In genomic region chr8:45858391-45858790, GRCm38 (mm10) we compare ENCODE assay signal across 9 mouse cellular contexts. TPM values are rescaled to one million over a fixed set of nuclear protein-coding genes. Genes with fewer than 3 reads are reported as not detected.
A peak's percentile ranks its signal among the peaks of the same experiment; 100 is the strongest.
DNase-seq lines count a peak whose midpoint lies in the region; ATAC-seq and TF ChIP-seq lines count a peak whose summit lies in the region.
"Had no signal": no experiment of that assay in that cellular context is flagged by ENCODE, and none has a peak within 500 bp of the region (broad histone marks: within the 10 kb centered on the region; RNA-seq: fewer than 3 reads in every experiment).

No protein-coding gene starts in this region.

- ATAC-seq in forebrain, embryonic 15.5 days (replicated peaks): no peak
- ATAC-seq in limb, embryonic 13.5 days (ENCODE audit: low FRiP score, low read depth): peak; percentile 70

- no peak overlapping the region for H3K4me3 ChIP-seq in forebrain, embryonic 10.5 days
- no peak overlapping the region for H3K4me3 ChIP-seq in forebrain, embryonic 15.5 days
- H3K4me3 ChIP-seq in limb, embryonic 13.5 days: no peak overlapping the region
- H3K4me3 ChIP-seq in layer of hippocampus, adult 2 months: no peak overlapping the region

- peaks cover 18% of the 10 kb centered on the region for H3K4me1 ChIP-seq in forebrain, embryonic 10.5 days
- H3K4me1 ChIP-seq in forebrain, embryonic 15.5 days: 0 out of 2 replicates have a peak, but pooled peaks cover 4% of the 10 kb centered on the region
- H3K4me1 ChIP-seq in limb, embryonic 13.5 days: peaks cover 20% of the 10 kb centered on the region

- H3K36me3 ChIP-seq in forebrain, embryonic 10.5 days (replicated peaks): no peaks in the 10 kb centered on the region
- H3K36me3 ChIP-seq in forebrain, embryonic 15.5 days: no peaks in the 10 kb centered on the region
- H3K36me3 ChIP-seq in limb, embryonic 13.5 days: no peaks in the 10 kb centered on the region

- H3K4me2 ChIP-seq in forebrain, embryonic 15.5 days (replicated peaks): no peak overlapping the region
- peak overlapping the region; percentile 17; the same call in 1 of the 2 replicates for H3K4me2 ChIP-seq in limb, embryonic 13.5 days (replicated peaks)

- WGBS in forebrain, embryonic 10.5 days: 53% methylated on average over 9 of the region's 9 CpGs
- 39% methylated on average over 9 of the region's 9 CpGs for WGBS in forebrain, embryonic 15.5 days
- WGBS in limb, embryonic 13.5 days: 10% methylated on average over 9 of the region's 9 CpGs

- no peak for TF ChIP-seq CTCF in layer of hippocampus, adult 2 months (conservative IDR thresholded peaks at IDR 0.05)

- H3K27ac ChIP-seq in forebrain, embryonic 10.5 days: 0 out of 2 replicates have a peak overlapping the region, but pooled peaks have one; percentile 40
- no peak overlapping the region for H3K27ac ChIP-seq in forebrain, embryonic 15.5 days (replicated peaks)
- H3K27ac ChIP-seq in limb, embryonic 13.5 days: no peak overlapping the region
- no peak overlapping the region for H3K27ac ChIP-seq in layer of hippocampus, adult 2 months

- peak; percentile 15 for DNase-seq in forebrain, embryonic 10.5 days (ENCODE audit: extremely low spot score, low spot score)
- peak; percentile 47 for DNase-seq in ES-CJ7 (ENCODE audit: low read depth, low spot score)
- DNase-seq in hindlimb bud, embryonic 11.5 days (ENCODE audit: extremely low spot score, low read depth, low spot score): peak; percentile 35
- DNase-seq in layer of hippocampus, adult 2 months (ENCODE audit: low spot score in 2 of 2): no peak
- no peak for DNase-seq in cerebellum, postnatal 36 days
- DNase-seq in T-cell, adult 2 months (ENCODE audit: low spot score): no peak
- DNase-seq: cerebellum, adult 8-10 months had no signal

- H3K9ac ChIP-seq in forebrain, embryonic 15.5 days (replicated peaks): no peak overlapping the region
- H3K9ac ChIP-seq in limb, embryonic 13.5 days: no peak overlapping the region

- H3K9me3 ChIP-seq in forebrain, embryonic 10.5 days: no peaks in the 10 kb centered on the region
- H3K9me3 ChIP-seq in forebrain, embryonic 15.5 days: no peaks in the 10 kb centered on the region
- H3K9me3 ChIP-seq in limb, embryonic 13.5 days: no peaks in the 10 kb centered on the region

- no peaks in the 10 kb centered on the region for H3K27me3 ChIP-seq in forebrain, embryonic 10.5 days (ENCODE audit: poor library complexity, severe bottlenecking)
- no peaks in the 10 kb centered on the region for H3K27me3 ChIP-seq in forebrain, embryonic 15.5 days
- H3K27me3 ChIP-seq in limb, embryonic 13.5 days: no peaks in the 10 kb centered on the region

RNA-seq across cellular contexts. Expression of gene Pdlim3, which starts 26.9 kb away (rescaled TPM):
- 2.7 and 3.0 TPM in 2 replicates for polyA plus RNA-seq in forebrain, embryonic 10.5 days (2016; fragmentation: Nextera tagmentation; extraction: Ambion mirVana)
- 4.2 and 5.2 TPM in 2 replicates for polyA plus RNA-seq in forebrain, embryonic 15.5 days (2015; fragmentation: Nextera tagmentation; extraction: Ambion mirVana)
- 46.0 and 52.5 TPM in 2 replicates for polyA plus RNA-seq in limb, embryonic 13.5 days (2015; fragmentation: Nextera tagmentation; extraction: Ambion mirVana)
- total RNA-seq in layer of hippocampus, adult 2 months (2021): 1 to 10 TPM in 1 of 2 experiments, under 1 TPM in 1; 1.00 to 1.2 TPM

Comparison
In these comparisons a context has a peak if more than half of its experiments do, and no peak if none do; other contexts are left out.
1. DNase-seq: peak in forebrain, embryonic 10.5 days (single experiment), ES-CJ7 (single experiment) and hindlimb bud, embryonic 11.5 days (single experiment); none in layer of hippocampus, adult 2 months (0 of 2), cerebellum, postnatal 36 days (0 of 2) and T-cell, adult 2 months (single experiment).